In genomic region chr9:7984287-7984686, GRCm38 (mm10) we compare ENCODE assay signal across 33 mouse cellular contexts. TPM values are rescaled to one million over a fixed set of nuclear protein-coding genes. Genes with fewer than 3 reads are reported as not detected.
A peak's percentile ranks its signal among the peaks of the same experiment; 100 is the strongest.
DNase-seq lines count a peak whose midpoint lies in the region; ATAC-seq and TF ChIP-seq lines count a peak whose summit lies in the region.
"Had no signal": no experiment of that assay in that cellular context is flagged by ENCODE, and none has a peak within 500 bp of the region (broad histone marks: within the 10 kb centered on the region; RNA-seq: fewer than 3 reads in every experiment).

No protein-coding gene starts in this region.

- H3K4me1 ChIP-seq in ES-Bruce4 (ENCODE audit: control insufficient read depth, insufficient read depth, low read length) = peaks cover 3% of the 10 kb centered on the region
- peaks cover 58% of the 10 kb centered on the region for H3K4me1 ChIP-seq in heart, embryonic 12.5 days (replicated peaks)
- peaks cover 52% of the 10 kb centered on the region for H3K4me1 ChIP-seq in heart, postnatal 0 days (ENCODE audit: control insufficient read depth, insufficient read depth)
- H3K4me1 ChIP-seq: hindbrain, embryonic 12.5 days; limb, embryonic 15.5 days; liver, embryonic 13.5 days; midbrain, embryonic 15.5 days had no signal

- H3K27me3 ChIP-seq in ES-Bruce4 (ENCODE audit: control insufficient read depth, insufficient read depth, low read length, poor library complexity, severe bottlenecking) = no peaks in the 10 kb centered on the region
- H3K27me3 ChIP-seq in heart, embryonic 12.5 days (replicated peaks) = no peaks in the 10 kb centered on the region
- H3K27me3 ChIP-seq in heart, postnatal 0 days (ENCODE audit: control insufficient read depth, insufficient read depth, low read length) = no peaks in the 10 kb centered on the region
- H3K27me3 ChIP-seq: hindbrain, embryonic 12.5 days; limb, embryonic 15.5 days; liver, embryonic 13.5 days; midbrain, embryonic 15.5 days had no signal

- H3K9ac ChIP-seq in ES-Bruce4 (ENCODE audit: low read depth, poor library complexity, severe bottlenecking) = no peak overlapping the region
- no peak overlapping the region for H3K9ac ChIP-seq in heart, embryonic 12.5 days
- no peak overlapping the region for H3K9ac ChIP-seq in heart, postnatal 0 days (replicated peaks; ENCODE audit: low read depth, low read length)
- H3K9ac ChIP-seq: hindbrain, embryonic 12.5 days; limb, embryonic 15.5 days; liver, embryonic 13.5 days; midbrain, embryonic 15.5 days had no signal

- DNase-seq in heart, adult 8-10 months (ENCODE audit: low spot score) = peak; percentile 54
- DNase-seq in heart, postnatal 4 days = no peak
- peak; percentile 51 for DNase-seq in heart, postnatal 0 days (ENCODE audit: low spot score)
- no peak for DNase-seq in adrenal gland, adult 2 months
- no peak for DNase-seq in lung, postnatal 14 days
- DNase-seq: adrenal gland, adult 8-10 months; cerebellum, adult 2 months; cerebellum, postnatal 14 days; gastrocnemius, postnatal 25 days; kidney, adult 8-10 months; kidney, postnatal 4 days; layer of hippocampus, postnatal 36 days; liver, embryonic 13.5 days; lung, adult 18-20 months; right cerebral cortex, postnatal 25 days; thymus, adult 2 months; thymus, postnatal 4 days had no signal

- TF ChIP-seq POLR2A in ES-Bruce4 (IDR thresholded peaks at IDR 0.05; ENCODE audit: insufficient read depth, low read length) = no peak

- 41% methylated on average over 4 of the region's 4 CpGs for WGBS in heart, embryonic 12.5 days
- 27% methylated on average over 4 of the region's 4 CpGs for WGBS in heart, postnatal 0 days

- peaks cover 33% of the 10 kb centered on the region for H3K36me3 ChIP-seq in ES-Bruce4 (ENCODE audit: control insufficient read depth, insufficient read depth, low read length, poor library complexity, severe bottlenecking)
- H3K36me3 ChIP-seq in heart, embryonic 12.5 days = peaks cover 24% of the 10 kb centered on the region
- H3K36me3 ChIP-seq in heart, postnatal 0 days (replicated peaks; ENCODE audit: control insufficient read depth, insufficient read depth, low read length) = 0 out of 2 replicates have a peak, but pooled peaks cover 13% of the 10 kb centered on the region
- H3K36me3 ChIP-seq: liver, embryonic 13.5 days; midbrain, embryonic 15.5 days had no signal

- no peak overlapping the region for H3K4me3 ChIP-seq in ES-Bruce4 (ENCODE audit: low read depth, low read length)
- H3K4me3 ChIP-seq in heart, embryonic 12.5 days = no peak overlapping the region
- no peak overlapping the region for H3K4me3 ChIP-seq in heart, postnatal 0 days (ENCODE audit: low read depth, low read length)
- H3K4me3 ChIP-seq: erythroblast, embryonic 14.5 days; hindbrain, embryonic 12.5 days; limb, embryonic 10.5 days; limb, embryonic 15.5 days; liver, embryonic 13.5 days; midbrain, embryonic 10.5 days; midbrain, embryonic 15.5 days had no signal

- no peaks in the 10 kb centered on the region for H3K9me3 ChIP-seq in ES-Bruce4 (replicated peaks; ENCODE audit: control insufficient read depth, insufficient read depth, low read length, poor library complexity, severe bottlenecking)
- H3K9me3 ChIP-seq in heart, embryonic 12.5 days (replicated peaks) = no peaks in the 10 kb centered on the region
- H3K9me3 ChIP-seq in heart, postnatal 0 days (replicated peaks; ENCODE audit: control insufficient read depth, low read length) = no peaks in the 10 kb centered on the region
- H3K9me3 ChIP-seq: hindbrain, embryonic 12.5 days; limb, embryonic 10.5 days; limb, embryonic 15.5 days; liver, embryonic 13.5 days; midbrain, embryonic 10.5 days; midbrain, embryonic 15.5 days had no signal

- TF ChIP-seq EP300 in ES-Bruce4 (IDR thresholded peaks at IDR 0.05; ENCODE audit: insufficient read depth, low read depth, low read length) = no peak
- no peak for TF ChIP-seq EP300 in heart, postnatal 0 days (IDR thresholded peaks at IDR 0.05; ENCODE audit: low read depth)

- H3K4me2 ChIP-seq in heart, embryonic 12.5 days = no peak overlapping the region
- H3K4me2 ChIP-seq in heart, postnatal 0 days (ENCODE audit: low read depth, low read length) = peak overlapping the region; percentile 32
- H3K4me2 ChIP-seq: hindbrain, embryonic 12.5 days; limb, embryonic 15.5 days; liver, embryonic 13.5 days; midbrain, embryonic 15.5 days had no signal

- peak overlapping the region; percentile 53 for H3K27ac ChIP-seq in ES-Bruce4 (ENCODE audit: insufficient read depth, low read length)
- peak overlapping the region; percentile 67; the same call in 1 of the 2 replicates for H3K27ac ChIP-seq in heart, embryonic 12.5 days (ENCODE audit: poor library complexity, severe bottlenecking)
- H3K27ac ChIP-seq in heart, postnatal 0 days (ENCODE audit: low read depth) = peak overlapping the region; percentile 86
- H3K27ac ChIP-seq: hindbrain, embryonic 12.5 days; hindbrain, postnatal 0 days; kidney, postnatal 0 days; limb, embryonic 10.5 days; limb, embryonic 15.5 days; liver, embryonic 13.5 days; midbrain, embryonic 10.5 days; midbrain, embryonic 15.5 days had no signal

- no peak for ATAC-seq in heart, embryonic 12.5 days (ENCODE audit: insufficient number of reproducible peaks, low FRiP score)
- ATAC-seq in heart, postnatal 0 days (ENCODE audit: insufficient read depth, low read depth) = peak; percentile 39
- ATAC-seq: activated CD4-positive, CD25-positive, alpha-beta regulatory T cell, adult 4 months; CD4-positive, CD25-positive, alpha-beta regulatory T cell, adult 4 months; forebrain, embryonic 16.5 days; hindbrain, postnatal 0 days; intestine, embryonic 16.5 days; lung, postnatal 0 days; midbrain, embryonic 15.5 days had no signal

- no peak for TF ChIP-seq CTCF in ES-Bruce4 (IDR thresholded peaks at IDR 0.05; ENCODE audit: low read depth, low read length)
- TF ChIP-seq CTCF in heart, postnatal 0 days (IDR thresholded peaks at IDR 0.05; ENCODE audit: low read depth) = no peak

RNA-seq across cellular contexts. Expression of gene Yap1, which starts 20.1 kb away (rescaled TPM):
- 10 to 100 TPM; 68.5 to 92.9 (median 77.7) TPM for total RNA-seq in heart, adult 8-10 months (2022)
- total RNA-seq in heart, postnatal 4 days (2021) = 10 to 100 TPM; 64.7 to 69.2 TPM
- polyA plus RNA-seq in ES-Bruce4 (2011; ENCODE audit: insufficient read depth, insufficient read length, low read depth, missing spikeins) = 131 and 135 TPM in 2 replicates
- 37.6 and 39.7 TPM in 2 replicates for polyA plus RNA-seq in heart, embryonic 12.5 days (2016; fragmentation: Nextera tagmentation; extraction: Ambion mirVana)
- total RNA-seq in heart, postnatal 0 days (2014; rRNA removed; ENCODE audit: low replicate concordance) = 50.6 and 64.9 TPM in 2 replicates
- 12.8 and 12.9 TPM in 2 replicates for polyA plus RNA-seq in heart, postnatal 0 days (2015; fragmentation: Nextera tagmentation; extraction: Ambion mirVana)
- 10 to 100 TPM; 62.5 to 71.6 TPM for total RNA-seq in adrenal gland, adult 2 months (2021)
- 85.9 and 98.1 TPM in 2 replicates for polyA plus RNA-seq in adrenal gland, adult 2 months (2012; rRNA removed)
- polyA plus RNA-seq: activated CD4-positive, CD25-positive, alpha-beta regulatory T cell, adult 4 months; CD4-positive, CD25-positive, alpha-beta regulatory T cell, adult 4 months; erythroblast, embryonic 14.5 days had no signal

RNA-seq across cellular contexts. Expression of gene Cfap300, which starts 58.3 kb away (rescaled TPM):
- 1 to 10 TPM in 1 of 4 experiments, under 1 TPM in 3; 0.27 to 1.0 (median 0.89) TPM for total RNA-seq in heart, adult 8-10 months (2022)
- 1 to 10 TPM; 1.2 to 1.5 TPM for total RNA-seq in heart, postnatal 4 days (2021)
- 9.6 and 12.8 TPM in 2 replicates for polyA plus RNA-seq in ES-Bruce4 (2011; ENCODE audit: insufficient read depth, insufficient read length, low read depth, missing spikeins)
- 7.4 TPM in 2 replicates for polyA plus RNA-seq in heart, embryonic 12.5 days (2016; fragmentation: Nextera tagmentation; extraction: Ambion mirVana)
- total RNA-seq in heart, postnatal 0 days (2014; rRNA removed; ENCODE audit: low replicate concordance) = 2.7 and 6.4 TPM in 2 replicates
- 3.0 TPM in 2 replicates for polyA plus RNA-seq in heart, postnatal 0 days (2015; fragmentation: Nextera tagmentation; extraction: Ambion mirVana)
- 1 to 10 TPM; 3.6 to 4.1 TPM for total RNA-seq in adrenal gland, adult 2 months (2021)
- 2.0 and 6.1 TPM in 2 replicates for polyA plus RNA-seq in adrenal gland, adult 2 months (2012; rRNA removed)
- total RNA-seq: neutrophil, adult 5-6 weeks had no signal

Comparison
In these comparisons a context has a peak if more than half of its experiments do, and no peak if none do; other contexts are left out.
1. DNase-seq: peak in heart, adult 8-10 months (single experiment) and heart, postnatal 0 days (single experiment); none in heart, postnatal 4 days (single experiment), adrenal gland, adult 2 months (single experiment) and lung, postnatal 14 days (single experiment).
2. Peak in every context shown above with its lines, with median percentiles within 50 percentile points of each other: H3K27ac ChIP-seq.